Mouse (Mus musculus): Measurements from ENCODE around the gene Ndrg2.
A peak's percentile ranks its signal among the peaks of the same experiment; 100 is the strongest.

The Ndrg2 gene

GRCm38 (mm10) chr14:51912391-51913061 is 1.4 kb downstream of the Ndrg2 start:
- no peak for DNase-seq

GRCm38 (mm10) chr14:51911301-51911700 is 2.7 kb downstream of the Ndrg2 start:
- no peak for DNase-seq

GRCm38 (mm10) chr14:51906102-51906501 is 7.9 kb downstream of the Ndrg2 start:
- no peak for DNase-seq

GRCm38 (mm10) chr14:51904706-51905105 is 9.3 kb downstream of the Ndrg2 start:
- no peak for DNase-seq

- no peak for DNase-seq
Observed at GRCm38 (mm10) chr14:51903782-51904181, 10.2 kb downstream of the Ndrg2 start.

GRCm38 (mm10) chr14:51902806-51903710 is 10.9 kb downstream of the Ndrg2 start:
- DNase-seq: peak; percentile 77

GRCm38 (mm10) chr14:51899351-51899750 is 14.6 kb downstream of the Ndrg2 start:
- no peak for DNase-seq

- DNase-seq: no peak
Observed at GRCm38 (mm10) chr14:51896539-51897170, 17.3 kb downstream of the Ndrg2 start.

GRCm38 (mm10) chr14:51896019-51896418 is 17.9 kb downstream of the Ndrg2 start:
- DNase-seq: no peak

GRCm38 (mm10) chr14:51895071-51895470 is 18.9 kb downstream of the Ndrg2 start:
- DNase-seq: no peak

- DNase-seq: no peak
Observed at GRCm38 (mm10) chr14:51893809-51894208, 20.1 kb downstream of the Ndrg2 start.

- DNase-seq: no peak
Observed at GRCm38 (mm10) chr14:51893094-51893794, 20.7 kb downstream of the Ndrg2 start.

GRCm38 (mm10) chr14:51892191-51892939 is 21.6 kb downstream of the Ndrg2 start, which contains the start of gene Slc39a2:
Gene Slc39a2 (plus strand): TSS chr14:51892889.
- DNase-seq: no peak

- DNase-seq: no peak
Observed at GRCm38 (mm10) chr14:51889833-51890232, 24.1 kb downstream of the Ndrg2 start.

GRCm38 (mm10) chr14:51886051-51886450 is 27.9 kb downstream of the Ndrg2 start:
- no peak for DNase-seq

GRCm38 (mm10) chr14:51884598-51885331 is 29.2 kb downstream of the Ndrg2 start, which contains the start of gene Mettl17:
Gene Mettl17 (plus strand): TSS chr14:51884842.
- peak; percentile 95 for DNase-seq

GRCm38 (mm10) chr14:51884031-51884544 is 29.9 kb downstream of the Ndrg2 start:
- DNase-seq: peak; percentile 50

- peak; percentile 79 for DNase-seq
Observed at GRCm38 (mm10) chr14:51883527-51884030, 30.4 kb downstream of the Ndrg2 start.

- DNase-seq: no peak
Observed at GRCm38 (mm10) chr14:51877517-51877916, 36.4 kb downstream of the Ndrg2 start.

GRCm38 (mm10) chr14:51871741-51872140 is 42.2 kb downstream of the Ndrg2 start:
- no peak for DNase-seq

GRCm38 (mm10) chr14:51870756-51871155 is 43.2 kb downstream of the Ndrg2 start:
- no peak for DNase-seq
